In genomic region chr7:132233732-132234131, GRCm38 (mm10) we compare ENCODE assay signal across 21 mouse cellular contexts.
A peak's percentile ranks its signal among the peaks of the same experiment; 100 is the strongest.
DNase-seq lines count a peak whose midpoint lies in the region; ATAC-seq lines count a peak whose summit lies in the region.
"Had no signal": no experiment of that assay in that cellular context is flagged by ENCODE, and none has a peak within 500 bp of the region (broad histone marks: within the 10 kb centered on the region; RNA-seq: fewer than 3 reads in every experiment).

No protein-coding gene starts in this region.

- H3K4me3 ChIP-seq in hindbrain, embryonic 10.5 days: no peak overlapping the region
- no peak overlapping the region for H3K4me3 ChIP-seq in hindbrain, embryonic 14.5 days (replicated peaks; ENCODE audit: low read length)
- no peak overlapping the region for H3K4me3 ChIP-seq in embryonic facial prominence, embryonic 13.5 days
- no peak overlapping the region for H3K4me3 ChIP-seq in stomach, embryonic 15.5 days (replicated peaks)
- H3K4me3 ChIP-seq: erythroblast, embryonic 14.5 days; lung, embryonic 15.5 days had no signal

- H3K9me3 ChIP-seq in hindbrain, embryonic 10.5 days: no peaks in the 10 kb centered on the region
- no peaks in the 10 kb centered on the region for H3K9me3 ChIP-seq in hindbrain, embryonic 14.5 days (ENCODE audit: control insufficient read depth, low read length)
- no peaks in the 10 kb centered on the region for H3K9me3 ChIP-seq in embryonic facial prominence, embryonic 13.5 days
- H3K9me3 ChIP-seq in stomach, embryonic 15.5 days: no peaks in the 10 kb centered on the region
- H3K9me3 ChIP-seq: lung, embryonic 15.5 days had no signal

- no peaks in the 10 kb centered on the region for H3K27me3 ChIP-seq in hindbrain, embryonic 10.5 days (ENCODE audit: insufficient read depth, poor library complexity, severe bottlenecking)
- no peaks in the 10 kb centered on the region for H3K27me3 ChIP-seq in hindbrain, embryonic 14.5 days (ENCODE audit: control insufficient read depth, insufficient read depth, low read length)
- H3K27me3 ChIP-seq in embryonic facial prominence, embryonic 13.5 days: no peaks in the 10 kb centered on the region
- no peaks in the 10 kb centered on the region for H3K27me3 ChIP-seq in stomach, embryonic 15.5 days (replicated peaks)
- H3K27me3 ChIP-seq: lung, embryonic 15.5 days had no signal

- peak overlapping the region; percentile 69 for H3K27ac ChIP-seq in hindbrain, embryonic 10.5 days
- H3K27ac ChIP-seq in hindbrain, embryonic 14.5 days: no peak overlapping the region
- peak overlapping the region; percentile 49 for H3K27ac ChIP-seq in embryonic facial prominence, embryonic 13.5 days
- peak overlapping the region; percentile 57 for H3K27ac ChIP-seq in stomach, embryonic 15.5 days
- H3K27ac ChIP-seq: liver, embryonic 14.5 days; lung, embryonic 15.5 days had no signal

- H3K4me1 ChIP-seq in hindbrain, embryonic 10.5 days (replicated peaks): peaks cover 50% of the 10 kb centered on the region
- no peaks in the 10 kb centered on the region for H3K4me1 ChIP-seq in hindbrain, embryonic 14.5 days (replicated peaks; ENCODE audit: control insufficient read depth, insufficient read depth, low read length)
- peaks cover 14% of the 10 kb centered on the region for H3K4me1 ChIP-seq in embryonic facial prominence, embryonic 13.5 days
- H3K4me1 ChIP-seq in stomach, embryonic 15.5 days: peaks cover 6% of the 10 kb centered on the region; the same call in 1 of the 2 replicates

- peak; percentile 44 to 50 for DNase-seq in cerebellum, postnatal 25 days
- DNase-seq in cerebellum, adult 11 months: no peak
- no peak for DNase-seq in hindbrain, embryonic 10.5 days (ENCODE audit: low spot score)
- no peak for DNase-seq in hindbrain, embryonic 14.5 days (ENCODE audit: low spot score)
- DNase-seq in urinary bladder, adult 2 months (ENCODE audit: low spot score): no peak
- DNase-seq in left cerebral cortex, adult 11 months (ENCODE audit: low spot score): no peak
- DNase-seq: adrenal gland, adult 8-10 months; cerebellum, adult 9-10 months; gastrocnemius, postnatal 14 days; layer of hippocampus, adult 9-11 months; lung, postnatal 36 days; right cerebral cortex, adult 18-20 months; right cerebral cortex, postnatal 4 days had no signal

- no peak for ATAC-seq in hindbrain, embryonic 14.5 days (ENCODE audit: low FRiP score)
- ATAC-seq in embryonic facial prominence, embryonic 13.5 days (ENCODE audit: insufficient number of reproducible peaks, insufficient read depth, low FRiP score, low TSS enrichment, low read depth): no peak
- no peak for ATAC-seq in stomach, embryonic 15.5 days (ENCODE audit: insufficient read depth, low FRiP score, low read depth)
- ATAC-seq: activated CD4-positive, CD25-positive, alpha-beta regulatory T cell, adult 4 months; forebrain, embryonic 14.5 days; intestine, postnatal 0 days had no signal

- H3K9ac ChIP-seq in hindbrain, embryonic 14.5 days: no peak overlapping the region
- no peak overlapping the region for H3K9ac ChIP-seq in embryonic facial prominence, embryonic 13.5 days
- H3K9ac ChIP-seq in stomach, embryonic 15.5 days: no peak overlapping the region
- H3K9ac ChIP-seq: liver, embryonic 14.5 days; lung, embryonic 15.5 days had no signal

- H3K4me2 ChIP-seq in hindbrain, embryonic 14.5 days (replicated peaks): no peak overlapping the region
- H3K4me2 ChIP-seq in embryonic facial prominence, embryonic 13.5 days: no peak overlapping the region
- H3K4me2 ChIP-seq in stomach, embryonic 15.5 days: no peak overlapping the region
- H3K4me2 ChIP-seq: lung, embryonic 15.5 days had no signal

- whole genome bisulfite sequencing in hindbrain, embryonic 10.5 days: 79% methylated on average over 4 of the region's 4 CpGs
- WGBS in hindbrain, embryonic 14.5 days: 79% methylated on average over 4 of the region's 4 CpGs
- WGBS in embryonic facial prominence, embryonic 13.5 days: 78% methylated on average over 4 of the region's 4 CpGs
- WGBS in stomach, embryonic 15.5 days: 74% methylated on average over 4 of the region's 4 CpGs

- H3K36me3 ChIP-seq in hindbrain, embryonic 10.5 days: peaks cover 38% of the 10 kb centered on the region
- peaks cover 25% of the 10 kb centered on the region for H3K36me3 ChIP-seq in hindbrain, embryonic 14.5 days (replicated peaks; ENCODE audit: control insufficient read depth, insufficient read depth)
- peaks cover 30% of the 10 kb centered on the region for H3K36me3 ChIP-seq in embryonic facial prominence, embryonic 13.5 days
- no peaks in the 10 kb centered on the region for H3K36me3 ChIP-seq in stomach, embryonic 15.5 days

Comparison
In these comparisons a context has a peak if more than half of its experiments do, and no peak if none do; other contexts are left out.
1. DNase-seq: peak in cerebellum, postnatal 25 days (2 of 2); none in cerebellum, adult 11 months (single experiment), hindbrain, embryonic 10.5 days (single experiment), hindbrain, embryonic 14.5 days (single experiment), urinary bladder, adult 2 months (single experiment) and left cerebral cortex, adult 11 months (single experiment).